Mouse (Mus musculus) lung, embryonic 16.5 days (tissue): Measurements from ENCODE around the gene Etfdh. TPM values are rescaled to one million over a fixed set of nuclear protein-coding genes. Genes with fewer than 3 reads are reported as not detected.
"Not testable (repeated sequence)": the region's sequence is repeated elsewhere in the genome, so short reads cannot be mapped to it uniquely, and the experiment has no call there.

Experiments used
- ATAC-seq: fragments of 200-750 bp; cut with Nextera tagmentation; 2 replicates; pipeline ENCODE4 v1.8.0; 2017; ENCODE audit warnings: low read depth, mild to moderate bottlenecking, moderate library complexity
- H3K27ac ChIP-seq: fragments of 300-500 bp; sonication (generic); 2 replicates; pipeline ENCODE4 v1.5.1; 2014; ENCODE audit warnings: mild to moderate bottlenecking, control low read depth, low read length
- H3K27me3 ChIP-seq: fragments of 300-500 bp; sonication (generic); 2 replicates; pipeline ENCODE4 v1.6.1; 2014; ENCODE audit warnings: low read depth, low read length, mixed read lengths; ENCODE audit not compliant: control insufficient read depth, insufficient read depth
- H3K36me3 ChIP-seq: fragments of 300-500 bp; sonication (generic); 2 replicates; pipeline ENCODE4 v1.6.1; 2014; ENCODE audit warnings: low read length; ENCODE audit not compliant: control insufficient read depth, insufficient read depth
- H3K4me1 ChIP-seq: fragments of 300-500 bp; sonication (generic); replicated peaks from 2 replicates; pipeline ENCODE4 v1.6.1; 2014; ENCODE audit warnings: low read length, mixed read lengths; ENCODE audit not compliant: control insufficient read depth, insufficient read depth
- H3K4me2 ChIP-seq: fragments of 300-500 bp; sonication (generic); 2 replicates; pipeline ENCODE4 v1.6.1; 2014; ENCODE audit warnings: low read depth, low read length, control low read depth
- H3K4me3 ChIP-seq: fragments of 300-500 bp; sonication (generic); 2 replicates; pipeline ENCODE4 v1.5.1; 2014; ENCODE audit warnings: mild to moderate bottlenecking, low read length, control low read depth
- H3K9ac ChIP-seq: fragments of 300-500 bp; sonication (generic); 2 replicates; pipeline ENCODE4 v1.6.1; 2014; ENCODE audit warnings: low read length, control low read depth
- H3K9me3 ChIP-seq: fragments of 300-500 bp; sonication (generic); 2 replicates; pipeline ENCODE4 v1.6.1; 2016; ENCODE audit warnings: low read length; ENCODE audit not compliant: control insufficient read depth
- whole genome bisulfite sequencing: fragments of 180-500 bp; shearing (Covaris S2); extraction: QIAGEN DNeasy Blood & Tissue Kit; methylation state at CpG from one replicate; pipeline ENCODE4 v1.1.7; 2014; 5-methylcytosine and 5-hydroxymethylcytosine counted together
- polyA plus RNA-seq: library from polyadenylated mRNA; unstranded; fragments of >200 nt; fragmentation: Nextera tagmentation; extraction: Ambion mirVana; gene quantifications from 2 replicates; pipeline ENCODE4 v1.2.1, GENCODE M21; 2015

The Etfdh gene
- polyA plus RNA-seq, 1 experiment from 2014 or later = 56.3 TPM

DNA sequence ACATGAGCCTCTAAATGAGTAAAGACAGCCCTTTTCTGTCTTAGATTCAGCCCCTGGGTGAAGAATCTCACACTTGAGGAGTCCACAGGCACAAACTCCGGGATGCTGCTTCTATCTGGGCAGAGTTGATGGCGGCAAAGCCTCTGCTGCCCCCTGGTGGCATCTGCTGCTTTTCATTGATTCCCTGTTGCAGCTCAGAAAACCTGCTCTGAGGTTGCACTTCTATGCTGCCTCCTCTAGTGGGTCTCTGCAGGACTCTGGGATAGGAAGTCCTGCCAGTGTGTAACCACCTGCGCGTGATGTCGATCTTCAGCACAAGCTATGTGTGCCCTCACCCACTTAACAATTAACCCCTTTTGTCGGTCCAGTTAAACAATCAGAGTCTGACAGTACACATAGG lies 42.5 kb downstream of the Etfdh start:
- no peaks in the 10 kb centered on the region for H3K27me3 ChIP-seq
- 6% methylated on average over 6 of the region's 6 CpGs for WGBS

GRCm38 (mm10) chr3:79579891-79580575 lies 49.3 kb downstream of the Etfdh start:
- no peak overlapping the region for H3K4me2 ChIP-seq
- no peak overlapping the region for H3K4me3 ChIP-seq
- H3K9me3 ChIP-seq = no peaks in the 10 kb centered on the region
- WGBS = 56% methylated on average over 5 of the region's 5 CpGs
- H3K27ac ChIP-seq = no peak overlapping the region
- no peak for ATAC-seq
- no peaks in the 10 kb centered on the region for H3K4me1 ChIP-seq
- no peak overlapping the region for H3K9ac ChIP-seq
- no peaks in the 10 kb centered on the region for H3K36me3 ChIP-seq
- H3K27me3 ChIP-seq = no peaks in the 10 kb centered on the region

More for the DNA sequence above, 42.5 kb downstream of the Etfdh start:
- H3K27ac ChIP-seq = no peak overlapping the region
- peak; percentile 65 for ATAC-seq
- no peaks in the 10 kb centered on the region for H3K36me3 ChIP-seq
- H3K4me2 ChIP-seq = no peak overlapping the region
- H3K4me3 ChIP-seq = no peak overlapping the region
- no peaks in the 10 kb centered on the region for H3K9me3 ChIP-seq
- no peaks in the 10 kb centered on the region; the same call in 1 of the 2 replicates for H3K4me1 ChIP-seq
- no peak overlapping the region for H3K9ac ChIP-seq

DNA sequence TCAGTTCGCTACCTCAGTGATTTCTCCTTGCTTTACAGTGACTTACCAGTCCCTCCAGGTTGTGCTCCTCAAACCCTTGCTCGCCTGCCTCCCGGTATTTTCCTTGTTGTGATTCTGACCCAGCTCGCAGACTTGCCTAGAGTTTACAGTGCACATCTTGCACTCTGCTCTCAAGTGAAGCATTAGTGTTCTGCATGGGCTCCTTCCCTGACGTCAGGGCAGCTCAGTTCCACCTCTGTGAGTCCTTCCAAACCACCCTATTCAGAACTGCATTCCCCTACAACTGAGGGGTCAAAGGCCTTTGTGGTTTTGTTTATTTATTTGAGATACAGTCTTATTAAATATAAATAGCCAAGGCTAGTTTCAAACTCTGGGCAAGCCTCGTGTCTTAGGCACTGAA lies 51.1 kb downstream of the Etfdh start:
- no peaks in the 10 kb centered on the region for H3K27me3 ChIP-seq
- H3K9me3 ChIP-seq = no peaks in the 10 kb centered on the region
- ATAC-seq = no peak
- H3K36me3 ChIP-seq = no peaks in the 10 kb centered on the region
- no peak overlapping the region for H3K27ac ChIP-seq
- H3K4me2 ChIP-seq = no peak overlapping the region
- no peaks in the 10 kb centered on the region for H3K4me1 ChIP-seq
- WGBS = 65% methylated on average over 6 of the region's 6 CpGs
- H3K9ac ChIP-seq = no peak overlapping the region
- no peak overlapping the region for H3K4me3 ChIP-seq

DNA sequence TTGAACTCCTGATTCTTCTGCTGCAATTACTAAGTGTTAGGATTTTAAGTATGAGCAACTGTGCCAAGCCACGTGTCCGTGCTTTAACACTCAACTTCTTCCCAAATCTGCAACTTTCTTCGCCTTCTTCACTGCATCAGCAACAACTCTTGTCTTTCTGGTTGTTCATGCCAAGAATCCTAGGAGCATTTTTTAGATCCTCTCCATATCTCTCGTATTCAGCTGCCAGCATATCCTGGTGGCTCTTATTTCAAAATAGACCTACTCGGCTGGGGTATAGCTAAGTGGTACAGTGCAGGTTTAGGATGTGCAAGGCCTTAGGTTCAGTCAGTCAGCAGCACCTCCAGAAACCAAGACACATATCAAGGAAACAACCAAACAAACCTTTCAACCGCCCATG lies 51.7 kb downstream of the Etfdh start:
- no peaks in the 10 kb centered on the region for H3K36me3 ChIP-seq
- no peak overlapping the region for H3K4me3 ChIP-seq
- WGBS = 76% methylated on average over 6 of the region's 6 CpGs
- H3K9ac ChIP-seq = no peak overlapping the region
- H3K4me1 ChIP-seq = no peaks in the 10 kb centered on the region
- no peak overlapping the region for H3K27ac ChIP-seq
- no peaks in the 10 kb centered on the region for H3K27me3 ChIP-seq
- no peak for ATAC-seq
- no peak overlapping the region for H3K4me2 ChIP-seq
- H3K9me3 ChIP-seq = no peaks in the 10 kb centered on the region

DNA sequence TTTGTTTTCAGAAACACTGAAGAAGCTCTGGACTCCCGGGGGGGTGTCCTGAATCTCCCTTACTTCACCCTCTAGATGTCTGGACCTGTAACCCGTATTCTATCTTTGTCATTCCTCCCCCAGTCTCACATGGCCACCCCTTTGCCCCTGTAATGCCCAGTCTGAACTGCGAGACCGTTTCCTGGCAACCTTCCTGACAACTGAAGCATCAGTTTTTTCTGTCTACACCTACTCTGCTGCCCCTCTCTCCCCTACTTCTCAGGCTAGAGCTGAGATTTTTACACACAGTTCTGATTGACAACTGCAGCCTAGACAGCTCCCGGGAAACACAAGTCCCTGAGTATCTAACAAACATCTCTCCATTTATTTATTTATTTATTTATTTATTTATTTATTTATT lies 52.4 kb downstream of the Etfdh start:
- Histone ChIP-seq H3K9me3 (no peaks in the 10 kb centered on the region), H3K4me2 (no peak overlapping the region), H3K27ac (no peak overlapping the region), H3K36me3 (no peaks in the 10 kb centered on the region), H3K4me1 (no peaks in the 10 kb centered on the region), H3K27me3 (no peaks in the 10 kb centered on the region), H3K9ac (no peak overlapping the region), H3K4me3 (no peak overlapping the region)
- WGBS = 16% methylated on average over 5 of the region's 5 CpGs
- no peak for ATAC-seq

DNA sequence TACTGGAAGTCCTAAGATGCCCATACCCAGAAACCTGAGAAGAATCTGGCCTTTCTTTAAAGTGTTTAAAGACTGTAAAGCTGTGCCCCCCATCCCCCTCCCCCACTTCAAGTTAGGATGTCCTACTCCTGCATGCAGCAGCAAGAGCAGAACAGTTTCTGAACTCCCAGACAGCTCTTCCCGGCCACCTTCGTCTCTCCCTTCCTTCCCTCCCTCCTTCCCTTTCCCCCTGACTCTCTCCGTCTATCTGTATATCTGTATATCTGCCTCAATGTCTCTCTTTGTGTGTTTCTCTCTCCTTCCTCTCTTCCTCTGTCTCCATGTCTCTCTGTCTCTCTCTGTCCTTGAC lies 52.9 kb downstream of the Etfdh start:
- WGBS = 8% methylated on average over 3 of the region's 3 CpGs
- Histone ChIP-seq H3K4me3 (no peak overlapping the region), H3K27ac (no peak overlapping the region), H3K9ac (no peak overlapping the region), H3K36me3 (no peaks in the 10 kb centered on the region), H3K4me2 (peak overlapping the region; percentile 25; the same call in 1 of the 2 replicates), H3K9me3 (no peaks in the 10 kb centered on the region), H3K27me3 (no peaks in the 10 kb centered on the region), H3K4me1 (no peaks in the 10 kb centered on the region)
- peak; percentile 24; the same call in 1 of the 2 replicates for ATAC-seq

- Histone ChIP-seq H3K27ac (no peak overlapping the region), H3K9me3 (no peaks in the 10 kb centered on the region), H3K4me2 (peak overlapping the region; percentile 25; the same call in 1 of the 2 replicates), H3K4me3 (no peak overlapping the region), H3K36me3 (no peaks in the 10 kb centered on the region), H3K27me3 (no peaks in the 10 kb centered on the region), H3K4me1 (no peaks in the 10 kb centered on the region), H3K9ac (no peak overlapping the region)
- WGBS = 33% methylated on average over 10 of the region's 10 CpGs
- peak; percentile 85 for ATAC-seq
Observed at GRCm38 (mm10) chr3:79575576-79576467, 53.5 kb downstream of the Etfdh start.

DNA sequence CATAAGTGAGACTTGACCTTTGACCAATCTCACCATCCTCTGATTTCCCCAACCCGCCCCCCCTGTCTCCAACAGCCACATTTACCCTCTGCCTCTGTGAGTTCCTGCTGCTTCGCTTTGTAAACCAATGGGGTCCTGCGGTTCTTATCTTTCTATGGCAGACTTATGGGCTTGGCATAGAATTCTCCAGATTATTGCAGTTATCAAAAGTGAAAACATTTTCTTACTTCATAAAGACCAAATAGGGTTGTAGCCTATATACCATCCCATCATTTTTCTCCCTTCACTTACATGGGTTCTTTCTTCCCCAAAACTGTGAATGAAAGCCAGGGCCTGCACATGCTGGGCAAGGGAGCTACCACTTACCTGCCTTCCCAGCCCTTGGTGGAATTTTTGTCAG lies 55.0 kb downstream of the Etfdh start:
- WGBS = 64% methylated on average over 3 of the region's 3 CpGs
- Histone ChIP-seq H3K4me3 (no peak overlapping the region), H3K27me3 (no peaks in the 10 kb centered on the region), H3K4me1 (no peaks in the 10 kb centered on the region), H3K4me2 (no peak overlapping the region), H3K9ac (no peak overlapping the region), H3K36me3 (no peaks in the 10 kb centered on the region), H3K9me3 (no peaks in the 10 kb centered on the region), H3K27ac (no peak overlapping the region)
- no peak for ATAC-seq

- not testable (repeated sequence) for H3K9ac ChIP-seq, H3K36me3 ChIP-seq, ATAC-seq, H3K27ac ChIP-seq, H3K4me3 ChIP-seq, H3K4me2 ChIP-seq, H3K4me1 ChIP-seq, H3K9me3 ChIP-seq, H3K27me3 ChIP-seq
- WGBS = 88% methylated on average over 5 of the region's 5 CpGs
Observed at GRCm38 (mm10) chr3:79573376-79573775, 55.9 kb downstream of the Etfdh start.
